ENCODE assay signal across 29 mouse cellular contexts in the genomic region with DNA sequence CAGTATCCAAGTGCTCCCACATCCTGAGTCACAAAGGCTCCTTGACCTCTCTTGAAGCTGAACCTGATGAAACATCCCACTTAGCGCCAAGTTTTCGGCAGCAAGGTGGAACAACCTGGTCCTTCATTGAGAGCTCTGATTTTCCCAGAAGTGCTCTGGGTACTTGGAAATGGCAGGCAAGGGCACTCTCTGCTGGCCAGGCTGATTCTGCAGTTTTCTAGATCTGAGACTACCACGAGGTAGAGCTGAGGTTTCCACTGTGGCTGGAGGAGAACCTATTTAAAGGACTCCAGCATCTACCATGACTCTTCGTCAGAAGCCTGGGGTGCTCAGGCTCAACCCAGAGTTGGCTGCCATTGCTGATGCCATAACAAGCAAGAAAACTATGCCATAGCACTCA. TPM values are rescaled to one million over a fixed set of nuclear protein-coding genes. Genes with fewer than 3 reads are reported as not detected.
A peak's percentile ranks its signal among the peaks of the same experiment; 100 is the strongest.
DNase-seq lines count a peak whose midpoint lies in the region; ATAC-seq and TF ChIP-seq lines count a peak whose summit lies in the region.
"Had no signal": no experiment of that assay in that cellular context is flagged by ENCODE, and none has a peak within 500 bp of the region (broad histone marks: within the 10 kb centered on the region; RNA-seq: fewer than 3 reads in every experiment).

No protein-coding gene starts in this region.

- H3K27me3 ChIP-seq in forebrain, postnatal 0 days (ENCODE audit: insufficient read depth, low read length): no peaks in the 10 kb centered on the region
- H3K27me3 ChIP-seq in forebrain, embryonic 16.5 days (replicated peaks; ENCODE audit: control insufficient read depth, insufficient read depth, low read length): no peaks in the 10 kb centered on the region
- H3K27me3 ChIP-seq: embryonic facial prominence, embryonic 13.5 days; forebrain, embryonic 15.5 days; hindbrain, embryonic 12.5 days; limb, embryonic 15.5 days; neural tube, embryonic 13.5 days; stomach, embryonic 15.5 days had no signal

- no peak overlapping the region for H3K4me3 ChIP-seq in forebrain, postnatal 0 days (ENCODE audit: low read depth, low read length)
- no peak overlapping the region for H3K4me3 ChIP-seq in forebrain, embryonic 16.5 days (replicated peaks; ENCODE audit: low read length)
- H3K4me3 ChIP-seq in layer of hippocampus, adult 2 months: no peak overlapping the region
- H3K4me3 ChIP-seq: embryonic facial prominence, embryonic 13.5 days; forebrain, embryonic 10.5 days; forebrain, embryonic 15.5 days; hindbrain, embryonic 12.5 days; limb, embryonic 10.5 days; limb, embryonic 15.5 days; neural tube, embryonic 13.5 days; stomach, embryonic 15.5 days had no signal

- intact Hi-C loops in gastrocnemius, postnatal 36 days (cut with DNase I): loop anchor here (5.0 kb wide), 1 partner anchor 106 kb away; no protein-coding TSS in a partner anchor

- H3K9me3 ChIP-seq in forebrain, postnatal 0 days (ENCODE audit: low read length): no peaks in the 10 kb centered on the region
- peaks cover 3% of the 10 kb centered on the region; the same call in 1 of the 2 replicates for H3K9me3 ChIP-seq in forebrain, embryonic 16.5 days (ENCODE audit: control insufficient read depth, low read length)
- H3K9me3 ChIP-seq: embryonic facial prominence, embryonic 13.5 days; forebrain, embryonic 10.5 days; forebrain, embryonic 15.5 days; hindbrain, embryonic 12.5 days; limb, embryonic 10.5 days; limb, embryonic 15.5 days; stomach, embryonic 15.5 days had no signal

- 87% methylated on average over 4 of the region's 4 CpGs for WGBS in forebrain, postnatal 0 days
- WGBS in forebrain, embryonic 16.5 days: 84% methylated on average over 4 of the region's 4 CpGs

- no peak overlapping the region for H3K9ac ChIP-seq in forebrain, postnatal 0 days
- no peak overlapping the region for H3K9ac ChIP-seq in forebrain, embryonic 16.5 days (replicated peaks; ENCODE audit: low read depth, low read length)
- H3K9ac ChIP-seq: embryonic facial prominence, embryonic 13.5 days; forebrain, embryonic 15.5 days; hindbrain, embryonic 12.5 days; limb, embryonic 15.5 days; liver, embryonic 14.5 days; neural tube, embryonic 13.5 days; stomach, embryonic 15.5 days had no signal

- no peak overlapping the region for H3K4me2 ChIP-seq in forebrain, postnatal 0 days (ENCODE audit: low read depth)
- H3K4me2 ChIP-seq in forebrain, embryonic 16.5 days (ENCODE audit: low read length): no peak overlapping the region
- H3K4me2 ChIP-seq: embryonic facial prominence, embryonic 13.5 days; forebrain, embryonic 15.5 days; hindbrain, embryonic 12.5 days; limb, embryonic 15.5 days; neural tube, embryonic 13.5 days; stomach, embryonic 15.5 days had no signal

- TF ChIP-seq POLR2A in brain, embryonic 14.5 days (IDR thresholded peaks at IDR 0.05; ENCODE audit: borderline replicate concordance, extremely low read depth, insufficient read depth, insufficient read length, poor library complexity, severe bottlenecking): no peak

- no peak for DNase-seq in forebrain, postnatal 0 days
- DNase-seq in gastrocnemius, postnatal 25 days: peak; percentile 38
- no peak for DNase-seq in gastrocnemius, postnatal 36 days
- no peak for DNase-seq in layer of hippocampus, adult 2 months (ENCODE audit: low spot score in 2 of 2)
- DNase-seq in layer of hippocampus, adult 18-20 months (ENCODE audit: low spot score in 2 of 2): no peak
- DNase-seq in brain, embryonic 14.5 days (ENCODE audit: low read depth): no peak
- DNase-seq in thymus, postnatal 10 days (ENCODE audit: low spot score in 2 of 2): no peak
- DNase-seq: adrenal gland, postnatal 10 days; cerebellum, adult 11-12 months; cerebellum, adult 9-11 months; kidney, postnatal 25 days; lung, adult 2 months; lung, postnatal 10 days; thymus, postnatal 25 days had no signal

- H3K27ac ChIP-seq in forebrain, postnatal 0 days (ENCODE audit: low read depth, low read length): no peak overlapping the region
- H3K27ac ChIP-seq in forebrain, embryonic 16.5 days (ENCODE audit: low read length): no peak overlapping the region
- H3K27ac ChIP-seq in layer of hippocampus, adult 2 months: no peak overlapping the region
- H3K27ac ChIP-seq: embryonic facial prominence, embryonic 13.5 days; forebrain, embryonic 10.5 days; forebrain, embryonic 15.5 days; hindbrain, embryonic 12.5 days; limb, embryonic 10.5 days; limb, embryonic 15.5 days; liver, embryonic 14.5 days; macrophage; neural tube, embryonic 13.5 days; stomach, embryonic 15.5 days had no signal

- no peak for ATAC-seq in forebrain, postnatal 0 days
- no peak for ATAC-seq in forebrain, embryonic 16.5 days
- ATAC-seq: forebrain, embryonic 15.5 days; intestine, postnatal 0 days; Patski had no signal

- no peaks in the 10 kb centered on the region for H3K36me3 ChIP-seq in forebrain, postnatal 0 days (ENCODE audit: insufficient read depth)
- no peaks in the 10 kb centered on the region for H3K36me3 ChIP-seq in forebrain, embryonic 16.5 days (ENCODE audit: control insufficient read depth, insufficient read depth)
- H3K36me3 ChIP-seq: embryonic facial prominence, embryonic 13.5 days; forebrain, embryonic 10.5 days; forebrain, embryonic 15.5 days; hindbrain, embryonic 12.5 days; limb, embryonic 10.5 days; limb, embryonic 15.5 days; neural tube, embryonic 13.5 days; stomach, embryonic 15.5 days had no signal

- no peaks in the 10 kb centered on the region for H3K4me1 ChIP-seq in forebrain, postnatal 0 days (ENCODE audit: insufficient read depth)
- no peaks in the 10 kb centered on the region for H3K4me1 ChIP-seq in forebrain, embryonic 16.5 days (replicated peaks; ENCODE audit: control insufficient read depth, insufficient read depth, low read length)
- H3K4me1 ChIP-seq: embryonic facial prominence, embryonic 13.5 days; forebrain, embryonic 10.5 days; forebrain, embryonic 15.5 days; hindbrain, embryonic 12.5 days; limb, embryonic 15.5 days; neural tube, embryonic 13.5 days; stomach, embryonic 15.5 days had no signal

- 0 out of 2 replicates have a peak, but pooled peaks have one; percentile 6 for TF ChIP-seq CTCF in forebrain, postnatal 0 days (IDR thresholded peaks at IDR 0.05; ENCODE audit: low read depth)
- TF ChIP-seq CTCF in layer of hippocampus, adult 2 months (conservative IDR thresholded peaks at IDR 0.05): peak; percentile 65
- TF ChIP-seq CTCF in brain, embryonic 14.5 days (IDR thresholded peaks at IDR 0.05; ENCODE audit: borderline replicate concordance, extremely low read depth, insufficient read depth, insufficient read length): peak; percentile 5; the same call in 1 of the 2 replicates

RNA-seq across cellular contexts. Expression of a gene that starts 8.0 kb away (rescaled TPM):
- 1.9 and 2.0 TPM in 2 replicates for total RNA-seq in forebrain, postnatal 0 days (2014; rRNA removed)
- 0.30 and 0.59 TPM in 2 replicates for polyA plus RNA-seq in forebrain, postnatal 0 days (2015; fragmentation: Nextera tagmentation; extraction: Ambion mirVana)
- polyA plus RNA-seq in forebrain, embryonic 16.5 days (2015; fragmentation: Nextera tagmentation; extraction: Ambion mirVana): 0.16 and 0.33 TPM in 2 replicates
- 100 to 1,000 TPM in 1 of 2 experiments, 10 to 100 TPM in 1; 75.2 to 114 TPM for total RNA-seq in gastrocnemius, postnatal 25 days (2021)
- total RNA-seq in gastrocnemius, postnatal 36 days (2021): 10 to 100 TPM; 78.9 to 87.7 TPM
- total RNA-seq in layer of hippocampus, adult 2 months (2021): 1 to 10 TPM; 3.0 to 5.2 TPM
- total RNA-seq in layer of hippocampus, adult 18-20 months (2021): 1 to 10 TPM; 2.3 to 3.0 TPM
- 0.68 and 1.6 TPM in 2 replicates for polyA plus RNA-seq in brain, embryonic 14.5 days (2012; rRNA removed)
- total RNA-seq: MEL had no signal
- polyA plus RNA-seq: kidney, embryonic 14.5 days; liver, embryonic 14.5 days; macrophage; Patski had no signal

Comparison
In these comparisons a context has a peak if more than half of its experiments do, and no peak if none do; other contexts are left out.
1. CTCF ChIP-seq: peak in every context shown above with its lines; median percentile 65 in layer of hippocampus, adult 2 months; 6 in forebrain, postnatal 0 days; 5 in brain, embryonic 14.5 days.
2. RNA of a gene that starts 8.0 kb away (total RNA-seq): 75.2 to 114 TPM in gastrocnemius, postnatal 25 days and 78.9 to 87.7 TPM in gastrocnemius, postnatal 36 days; 3.0 to 5.2 TPM in layer of hippocampus, adult 2 months, 2.3 to 3.0 TPM in layer of hippocampus, adult 18-20 months and 1.9 to 2.0 TPM in forebrain, postnatal 0 days; every median in the first group is over 10 times any median in the second.